Mouse (Mus musculus) mesoderm, embryonic 11.5 days (tissue): ENCODE data around the gene Slc16a11.

ENCODE experiments used
- DNase-seq: peaks from one replicate; pipeline ENCODE4 v3.0.0-alpha.2; 2012; ENCODE audit warnings: low read depth, low spot score

The Slc16a11 gene

GRCm38 (mm10) chr11:70251853-70252252 is 39.3 kb downstream of the Slc16a11 start:
- no peak for DNase-seq

- DNase-seq = no peak
These were observed 41.8 kb downstream of the Slc16a11 start for GRCm38 (mm10) chr11:70254337-70254736.

- DNase-seq = no peak
These were observed 42.5 kb downstream of the Slc16a11 start, which contains the start of gene Alox12 for GRCm38 (mm10) chr11:70254931-70255531. Gene Alox12, minus strand, starts transcription at chr11:70255353.

- DNase-seq = no peak
These were observed 46.5 kb downstream of the Slc16a11 start for GRCm38 (mm10) chr11:70259035-70259434.

GRCm38 (mm10) chr11:70265252-70265651 is 52.7 kb downstream of the Slc16a11 start:
- no peak for DNase-seq

- DNase-seq = no peak
These were observed 53.3 kb downstream of the Slc16a11 start for GRCm38 (mm10) chr11:70265819-70266218.
